Mouse (Mus musculus): ENCODE measurements around the gene Cby3. TPM values are rescaled to one million over a fixed set of nuclear protein-coding genes. Genes with fewer than 3 reads are reported as not detected.

Cby3 gene
- total RNA-seq, 4 experiments from 2014 or later: 0.96 TPM; not detected in 3

DNA sequence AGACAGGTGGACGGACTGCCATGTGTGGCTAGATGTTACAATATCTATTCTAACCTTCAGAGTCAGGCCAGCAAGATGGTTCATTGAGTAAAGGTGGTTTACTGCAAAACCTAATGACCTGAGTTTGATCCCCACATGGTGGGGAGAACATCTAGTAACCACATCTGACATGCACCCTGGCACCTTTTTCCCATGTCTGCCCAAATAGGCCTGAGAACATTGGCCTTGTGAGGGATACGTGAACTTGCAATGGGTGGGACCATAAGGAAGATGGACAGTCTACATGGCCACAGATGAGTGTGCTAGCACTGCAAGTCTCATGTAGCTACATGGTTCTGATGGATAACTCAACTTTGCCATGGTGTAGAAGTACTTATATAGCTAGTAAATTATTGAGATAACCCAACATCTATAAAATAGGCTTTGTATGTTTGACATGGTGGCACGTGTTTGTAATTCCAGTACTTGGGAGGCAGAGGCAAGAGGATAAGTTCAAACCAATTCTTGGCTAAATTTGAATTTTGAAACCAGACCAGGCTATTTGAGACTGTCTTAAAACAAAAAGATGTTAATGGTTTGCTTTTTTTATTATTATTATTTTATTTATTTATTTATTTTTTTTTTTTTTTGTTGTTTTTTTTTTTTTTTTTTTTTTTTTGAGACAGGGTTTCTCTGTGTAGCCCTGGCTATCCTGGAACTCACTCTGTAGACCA is 34.1 kb downstream of the Cby3 start:
- DNase-seq (ENCODE audit: low spot score in 2 of 2): no peak

GRCm38 (mm10) chr11:50389011-50389410 is 34.7 kb downstream of the Cby3 start:
- DNase-seq (ENCODE audit: low spot score in 2 of 2): no peak

DNA sequence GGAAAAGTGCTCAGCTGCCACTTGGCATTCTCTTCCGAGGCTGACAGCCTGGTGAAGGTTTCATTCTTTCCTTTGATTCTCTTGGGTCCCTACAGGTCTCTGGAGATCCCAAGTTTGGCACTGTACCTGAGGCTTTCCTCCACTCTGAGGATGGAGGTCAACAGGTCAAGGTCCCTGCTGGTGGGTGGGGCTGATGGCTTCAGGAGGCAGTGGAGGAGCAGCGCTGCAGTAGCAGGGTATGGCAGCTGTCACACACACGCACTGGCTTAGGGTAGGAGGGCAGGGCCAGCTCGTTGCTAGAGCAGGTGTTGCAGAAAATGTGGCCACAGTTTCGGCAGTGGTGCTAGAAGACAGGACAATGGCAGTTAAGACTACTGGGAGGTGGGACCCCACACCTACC is 35.4 kb downstream of the Cby3 start:
- no peak for DNase-seq (ENCODE audit: low spot score in 2 of 2)

DNA sequence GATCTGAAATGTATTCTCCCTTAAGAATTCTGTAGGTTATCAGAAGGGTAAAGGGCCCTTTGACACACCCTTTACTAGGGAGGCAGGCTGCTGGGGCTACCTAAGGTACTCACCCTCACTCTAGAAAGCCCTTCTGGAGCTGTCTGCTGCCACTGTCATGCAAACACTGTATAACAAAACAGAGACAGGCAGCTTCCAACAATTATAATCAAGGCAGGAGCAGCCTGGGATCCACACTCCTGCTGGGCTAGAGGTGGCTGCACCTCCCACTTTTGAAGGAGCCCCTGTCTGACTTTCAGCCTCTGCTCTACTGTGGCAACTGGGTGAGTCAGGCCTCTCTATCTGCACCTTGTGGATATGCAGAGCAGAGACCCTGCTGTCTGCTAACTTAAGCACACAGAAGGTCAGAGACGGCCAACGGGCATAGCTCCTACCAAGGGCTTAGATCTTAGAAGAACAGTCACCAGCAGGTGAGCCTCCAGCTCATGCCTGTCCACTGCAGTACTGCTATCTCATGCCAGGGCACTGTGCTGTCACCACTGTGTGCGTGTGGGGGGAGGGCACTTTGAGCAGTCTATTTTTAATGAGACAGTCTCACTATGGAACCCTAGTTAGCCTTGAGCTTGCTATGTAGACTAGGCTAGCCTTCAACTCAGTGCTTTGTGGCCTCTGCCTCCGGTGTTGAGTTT is 37.2 kb downstream of the Cby3 start:
- DNase-seq (ENCODE audit: low spot score in 2 of 2): no peak

- DNase-seq (ENCODE audit: low spot score in 2 of 2): no peak
Observed at GRCm38 (mm10) chr11:50393306-50393705, 39.0 kb downstream of the Cby3 start.

- DNase-seq (ENCODE audit: low spot score in 2 of 2): no peak
Observed at GRCm38 (mm10) chr11:50394731-50395130, 40.5 kb downstream of the Cby3 start.

- no peak for DNase-seq (ENCODE audit: low spot score in 2 of 2)
Observed at GRCm38 (mm10) chr11:50396766-50397307, 42.6 kb downstream of the Cby3 start.

- no peak for DNase-seq (ENCODE audit: low spot score in 2 of 2)
Observed at GRCm38 (mm10) chr11:50397316-50397715, 43.1 kb downstream of the Cby3 start.

DNA sequence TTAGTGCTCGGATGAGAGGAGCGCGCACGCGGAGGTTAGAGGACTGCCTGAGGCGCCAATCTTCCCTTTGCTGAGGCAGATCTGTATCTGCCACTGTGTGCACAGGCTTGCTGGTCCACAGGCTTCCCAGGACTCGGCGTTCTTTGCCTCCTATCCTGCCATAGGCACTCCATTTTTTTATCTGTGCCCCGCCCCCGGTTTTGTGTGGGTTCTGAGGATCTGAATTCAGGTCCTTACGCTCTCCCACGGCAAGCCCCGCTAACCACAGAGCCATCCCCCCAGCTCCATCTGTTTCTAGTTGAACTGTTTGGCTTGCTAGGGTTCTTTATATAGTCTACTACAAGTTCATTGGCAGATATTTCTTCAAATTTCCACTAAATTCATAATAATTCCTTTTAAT is 44.5 kb downstream of the Cby3 start:
- no peak for DNase-seq (ENCODE audit: low spot score in 2 of 2)

GRCm38 (mm10) chr11:50402481-50402880 is 48.2 kb downstream of the Cby3 start:
- no peak for DNase-seq (ENCODE audit: low spot score in 2 of 2)

DNA sequence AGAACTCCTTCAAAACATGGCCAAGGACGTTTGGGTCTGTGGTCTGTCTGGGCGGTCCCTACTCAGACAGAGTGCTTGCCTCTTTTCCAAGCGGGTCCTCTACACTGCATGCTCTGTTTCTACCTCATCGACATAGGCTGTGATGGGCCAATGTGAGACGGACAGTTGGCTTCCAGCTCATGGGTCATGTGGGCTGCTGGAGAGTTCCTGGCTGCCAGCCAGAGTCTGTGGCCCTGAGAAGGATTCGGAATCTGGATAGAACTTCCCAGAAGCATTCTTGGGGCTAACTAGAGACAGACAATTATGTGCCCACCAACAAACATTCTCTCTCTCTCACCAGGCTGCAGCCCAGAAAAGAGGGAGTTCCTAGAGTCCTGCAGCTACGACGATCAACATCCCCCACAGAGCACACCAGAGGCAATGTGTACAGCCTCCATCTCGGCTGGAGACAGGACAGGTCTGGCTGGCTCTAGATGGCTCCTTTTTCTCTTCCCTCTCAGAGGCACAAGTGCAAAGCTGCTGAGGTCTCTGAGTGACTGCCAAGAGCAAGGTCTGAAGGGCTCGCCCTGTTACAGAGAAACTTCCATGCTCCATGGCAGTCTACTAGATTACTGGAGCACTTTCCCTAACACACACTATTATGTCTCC is 49.2 kb downstream of the Cby3 start:
- DNase-seq (ENCODE audit: low spot score in 2 of 2): no peak

DNA sequence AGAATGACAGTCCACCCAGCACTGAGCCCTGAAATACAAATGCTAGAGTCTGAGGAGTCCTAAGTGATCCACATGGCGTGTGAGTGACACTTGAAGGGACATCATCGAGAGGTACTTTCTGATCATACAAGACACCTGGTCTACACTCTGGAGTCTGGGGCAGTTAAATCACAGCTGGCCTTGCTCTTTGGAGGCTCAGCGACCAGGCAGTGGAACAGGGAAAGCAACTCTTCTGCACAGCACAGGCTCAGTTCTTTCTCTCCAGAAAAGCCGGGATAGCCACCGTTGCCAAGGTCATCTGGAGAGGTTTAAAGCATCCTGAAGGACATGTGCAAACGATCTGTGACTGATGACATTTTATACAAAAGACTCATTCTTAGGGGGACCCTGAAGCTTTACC is 53.0 kb downstream of the Cby3 start:
- no peak for DNase-seq (ENCODE audit: low spot score in 2 of 2)

Small RNA genes within 50 kb of the gene (microRNA-seq; reads per million reads assigned to microRNA genes)
- gene Mir804: 0 reads per million in 2 experiments

Other genes starting within 250 kb of the Cby3 start
- gene Tbc1d9b, start 223.1 kb upstream of the Cby3 start, total RNA-seq (2022): 100 to 1,000 TPM; 115 to 122 (median 118) TPM
- gene Mrnip, start 180.0 kb upstream of the Cby3 start, total RNA-seq (2022): 10 to 100 TPM; 14.0 to 16.9 (median 15.4) TPM
- gene Sqstm1, start 143.6 kb upstream of the Cby3 start, total RNA-seq (2022): 100 to 1,000 TPM; 473 to 497 (median 477) TPM
- 10 to 100 TPM; 73.7 to 78.1 (median 76.2) TPM for gene Mgat4b, start 143.6 kb upstream of the Cby3 start, total RNA-seq (2022)
- gene Ltc4s, start 115.8 kb upstream of the Cby3 start, total RNA-seq (2022): 10 to 100 TPM in 2 of 4 experiments, 1 to 10 TPM in 2; 6.2 to 23.4 (median 10.7) TPM
- 10 to 100 TPM; 10.6 to 12.0 (median 11.6) TPM for gene Maml1, start 62.2 kb upstream of the Cby3 start, total RNA-seq (2022)
- gene Canx, start 28.8 kb upstream of the Cby3 start, total RNA-seq (2022): 100 to 1,000 TPM; 388 to 462 (median 411) TPM
- 100 to 1,000 TPM; 246 to 288 (median 274) TPM for gene Hnrnph1, start 22.5 kb downstream of the Cby3 start, total RNA-seq (2022)
- 10 to 100 TPM; 29.6 to 33.1 (median 32.7) TPM for gene Rufy1, start 76.7 kb downstream of the Cby3 start, total RNA-seq (2022)
- gene Adamts2, start 247.6 kb downstream of the Cby3 start, total RNA-seq (2022): 10 to 100 TPM in 2 of 4 experiments, 1 to 10 TPM in 2; 9.2 to 18.7 (median 13.0) TPM

All from layer of hippocampus, adult 8-10 months (tissue).